Mouse (Mus musculus) limb, embryonic 11.5 days (tissue): ENCODE data around the gene Eif2b2. TPM values are rescaled to one million over a fixed set of nuclear protein-coding genes. Genes with fewer than 3 reads are reported as not detected.

Source experiments
- ATAC-seq: fragments of 200-750 bp; cut with Nextera tagmentation; 2 replicates; pipeline ENCODE4 v1.8.0; 2017; ENCODE audit warnings: low read depth; ENCODE audit not compliant: insufficient number of reproducible peaks, low FRiP score, low TSS enrichment
- DNase-seq: peaks from one replicate; pipeline ENCODE4 v3.0.0-alpha.2; 2015; ENCODE audit warnings: low spot score
- H3K27ac ChIP-seq: fragments of 300-500 bp; sonication (generic); replicated peaks from 2 replicates; pipeline ENCODE4 v1.5.1; 2014; ENCODE audit warnings: low read depth, mild to moderate bottlenecking, low read length
- H3K27me3 ChIP-seq: fragments of 300-500 bp; sonication (generic); 2 replicates; pipeline ENCODE4 v1.6.1; 2014; ENCODE audit warnings: mild to moderate bottlenecking, low read length, mixed read lengths; ENCODE audit not compliant: control insufficient read depth, insufficient read depth
- H3K36me3 ChIP-seq: fragments of 300-500 bp; sonication (generic); 2 replicates; pipeline ENCODE4 v1.6.1; 2014; ENCODE audit warnings: mild to moderate bottlenecking, low read length, moderate library complexity, mixed read lengths; ENCODE audit not compliant: control insufficient read depth, insufficient read depth
- H3K4me1 ChIP-seq: fragments of 300-500 bp; sonication (generic); 2 replicates; pipeline ENCODE4 v1.6.1; 2014; ENCODE audit warnings: low read length, mixed read lengths; ENCODE audit not compliant: control insufficient read depth, insufficient read depth
- H3K4me2 ChIP-seq: fragments of 300-500 bp; sonication (generic); 2 replicates; pipeline ENCODE4 v1.6.1; 2014; ENCODE audit warnings: low read depth, mild to moderate bottlenecking, moderate library complexity; ENCODE audit not compliant: severe bottlenecking
- H3K4me3 ChIP-seq: fragments of 300-500 bp; sonication (generic); 2 replicates; pipeline ENCODE4 v1.5.1; 2014; ENCODE audit warnings: low read depth, low read length
- H3K9ac ChIP-seq: fragments of 300-500 bp; sonication (generic); 2 replicates; pipeline ENCODE4 v1.6.1; 2014; ENCODE audit warnings: mild to moderate bottlenecking, low read length
- H3K9me3 ChIP-seq: fragments of 300-500 bp; sonication (generic); 2 replicates; pipeline ENCODE4 v1.6.1; 2016; ENCODE audit warnings: low read length; ENCODE audit not compliant: control insufficient read depth
- WGBS: fragments of 180-500 bp; shearing (Covaris S2); extraction: QIAGEN DNeasy Blood & Tissue Kit; methylation state at CpG from one replicate; pipeline ENCODE4 v1.1.7; 2014; 5-methylcytosine and 5-hydroxymethylcytosine counted together
- polyA plus RNA-seq: library from polyadenylated mRNA; unstranded; fragments of >200 nt; fragmentation: Nextera tagmentation; extraction: Ambion mirVana; gene quantifications from 2 replicates; pipeline ENCODE4 v1.2.1, GENCODE M21; 2014

Eif2b2 gene
- polyA plus RNA-seq, 1 experiment from 2014 or later = 103 TPM

DNA sequence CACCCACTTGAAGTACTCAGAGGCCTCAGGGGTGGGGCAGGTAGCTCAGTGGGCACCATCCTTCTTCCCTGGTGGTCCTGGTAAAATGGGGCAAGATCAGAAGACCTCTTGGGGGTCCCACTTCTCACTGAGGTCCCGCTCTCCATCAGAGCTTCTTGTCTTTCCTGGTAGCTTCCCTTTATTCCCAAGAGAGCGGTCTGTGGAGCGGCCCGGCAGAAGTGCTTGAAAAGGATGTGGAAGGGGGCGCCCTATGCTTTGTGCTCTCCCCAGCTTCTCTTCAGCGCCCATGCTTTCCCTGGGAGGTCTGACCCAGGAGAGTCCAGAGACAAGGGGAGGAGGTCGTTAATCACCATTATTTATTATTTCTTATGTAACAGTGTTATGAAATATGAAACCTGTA is 21.9 kb upstream of the Eif2b2 start:
- DNase-seq = peak; percentile 25
- peak overlapping the region; percentile 18; the same call in 1 of the 2 replicates for H3K4me2 ChIP-seq
- ATAC-seq = no peak
- H3K27ac ChIP-seq = no peak overlapping the region
- no peaks in the 10 kb centered on the region for H3K27me3 ChIP-seq
- 60% methylated on average over 7 of the region's 7 CpGs for WGBS
- peaks cover 42% of the 10 kb centered on the region for H3K4me1 ChIP-seq
- H3K9me3 ChIP-seq = no peaks in the 10 kb centered on the region
- H3K9ac ChIP-seq = no peak overlapping the region
- H3K4me3 ChIP-seq = no peak overlapping the region
- H3K36me3 ChIP-seq = no peaks in the 10 kb centered on the region

DNA sequence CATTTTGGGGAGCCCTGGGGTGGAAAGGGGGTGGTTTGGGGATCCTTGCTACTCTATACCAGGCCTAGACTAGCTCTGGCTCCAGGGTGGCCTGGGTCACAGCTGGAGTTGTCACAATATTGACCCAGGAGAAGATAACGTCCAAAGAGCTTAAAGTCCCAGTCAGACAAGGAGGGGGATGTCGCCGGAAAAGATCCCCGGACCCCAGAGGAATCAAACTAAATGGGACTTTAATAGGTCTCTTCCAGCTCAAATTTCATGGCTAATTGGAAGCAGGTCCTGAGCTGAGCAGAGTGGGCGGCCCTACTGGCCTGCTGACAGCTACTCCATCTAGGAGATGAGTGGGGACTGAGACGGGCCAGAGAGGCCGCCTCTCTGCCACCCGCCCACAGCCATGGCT is 21.3 kb upstream of the Eif2b2 start:
- Histone ChIP-seq H3K4me1 (peaks cover 38% of the 10 kb centered on the region), H3K27ac (no peak overlapping the region), H3K9ac (no peak overlapping the region), H3K27me3 (no peaks in the 10 kb centered on the region), H3K36me3 (no peaks in the 10 kb centered on the region), H3K4me2 (peak overlapping the region; percentile 18; the same call in 1 of the 2 replicates), H3K9me3 (no peaks in the 10 kb centered on the region), H3K4me3 (no peak overlapping the region)
- DNase-seq (peak; percentile 69), ATAC-seq (0 out of 2 replicates have a peak, but pooled peaks have one; percentile 32)
- 5% methylated on average over 8 of the region's 8 CpGs for WGBS

- no peak overlapping the region for H3K27ac ChIP-seq
- H3K4me1 ChIP-seq = peaks cover 38% of the 10 kb centered on the region
- no peak overlapping the region for H3K9ac ChIP-seq
- DNase-seq (no peak), ATAC-seq (no peak)
- no peak overlapping the region for H3K4me2 ChIP-seq
- no peak overlapping the region for H3K4me3 ChIP-seq
- no peaks in the 10 kb centered on the region for H3K36me3 ChIP-seq
- 81% methylated on average over 1 of the region's 1 CpGs for WGBS
- no peaks in the 10 kb centered on the region for H3K9me3 ChIP-seq
- no peaks in the 10 kb centered on the region for H3K27me3 ChIP-seq
Measured at GRCm38 (mm10) chr12:85199954-85200353, 19.3 kb upstream of the Eif2b2 start.

- peak overlapping the region; percentile 31 for H3K4me2 ChIP-seq
- H3K36me3 ChIP-seq = no peaks in the 10 kb centered on the region
- peak overlapping the region; percentile 76 for H3K27ac ChIP-seq
- no peak overlapping the region for H3K4me3 ChIP-seq
- peaks cover 37% of the 10 kb centered on the region for H3K4me1 ChIP-seq
- WGBS = 15% methylated on average over 24 of the region's 24 CpGs
- H3K9me3 ChIP-seq = no peaks in the 10 kb centered on the region
- peak overlapping the region; percentile 39; the same call in 1 of the 2 replicates for H3K9ac ChIP-seq
- H3K27me3 ChIP-seq = no peaks in the 10 kb centered on the region
- peak; percentile 48 for ATAC-seq
- peak; percentile 70 for DNase-seq
Measured at GRCm38 (mm10) chr12:85200929-85201829, 18.1 kb upstream of the Eif2b2 start.

DNA sequence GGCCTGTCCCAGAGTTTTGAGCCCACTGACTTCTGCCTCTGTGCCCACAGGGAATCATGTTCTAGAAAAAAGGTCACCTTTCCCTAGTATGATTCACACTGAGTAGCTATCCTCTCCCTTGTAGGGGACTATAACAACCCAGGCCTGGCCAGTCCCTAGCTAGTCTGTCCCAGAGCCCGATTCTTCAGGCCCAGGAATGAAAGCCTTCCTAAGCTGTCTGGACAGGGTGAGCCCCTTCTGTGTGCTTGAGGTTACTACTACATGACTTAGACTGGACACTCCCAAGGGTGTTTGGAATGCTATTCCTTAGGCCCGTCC is 17.5 kb upstream of the Eif2b2 start:
- DNase-seq = no peak
- no peak overlapping the region for H3K9ac ChIP-seq
- WGBS = 85% methylated on average over 2 of the region's 2 CpGs
- no peak overlapping the region; the same call in 1 of the 2 replicates for H3K4me2 ChIP-seq
- no peaks in the 10 kb centered on the region for H3K36me3 ChIP-seq
- H3K27ac ChIP-seq = peak overlapping the region; percentile 76; the same call in 1 of the 2 replicates
- no peak for ATAC-seq
- peaks cover 32% of the 10 kb centered on the region for H3K4me1 ChIP-seq
- H3K9me3 ChIP-seq = no peaks in the 10 kb centered on the region
- H3K4me3 ChIP-seq = no peak overlapping the region
- no peaks in the 10 kb centered on the region for H3K27me3 ChIP-seq

DNA sequence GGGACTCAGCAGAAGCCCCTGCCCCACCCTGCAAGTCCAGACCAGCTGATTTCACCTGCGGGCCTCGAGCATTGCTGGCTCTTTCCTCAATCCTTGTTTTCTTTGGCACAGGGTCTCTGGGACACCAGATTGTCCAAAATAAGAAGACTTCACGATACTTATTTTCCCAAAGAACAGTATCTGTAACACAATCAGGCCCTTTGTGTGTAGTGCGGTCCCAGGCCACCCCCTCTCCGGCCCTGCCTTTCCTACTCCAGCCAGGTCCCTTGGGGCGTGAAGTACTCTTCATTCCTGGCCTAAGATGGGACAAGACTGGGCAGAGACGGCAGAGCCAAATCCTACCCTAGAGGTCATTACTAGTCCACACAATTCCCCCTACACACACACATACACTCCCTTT is 17.1 kb upstream of the Eif2b2 start:
- DNase-seq (no peak), ATAC-seq (no peak)
- H3K27ac ChIP-seq = peak overlapping the region; percentile 76; the same call in 1 of the 2 replicates
- peaks cover 30% of the 10 kb centered on the region for H3K4me1 ChIP-seq
- no peaks in the 10 kb centered on the region for H3K9me3 ChIP-seq
- no peak overlapping the region for H3K9ac ChIP-seq
- H3K36me3 ChIP-seq = no peaks in the 10 kb centered on the region
- H3K27me3 ChIP-seq = no peaks in the 10 kb centered on the region
- H3K4me3 ChIP-seq = no peak overlapping the region
- H3K4me2 ChIP-seq = no peak overlapping the region
- WGBS = 86% methylated on average over 7 of the region's 7 CpGs

- ATAC-seq (no peak), DNase-seq (no peak)
- Histone ChIP-seq H3K4me1 (peaks cover 17% of the 10 kb centered on the region), H3K36me3 (no peaks in the 10 kb centered on the region), H3K27me3 (no peaks in the 10 kb centered on the region), H3K27ac (no peak overlapping the region), H3K9ac (no peak overlapping the region), H3K9me3 (no peaks in the 10 kb centered on the region), H3K4me2 (no peak overlapping the region), H3K4me3 (no peak overlapping the region)
- 85% methylated on average over 5 of the region's 5 CpGs for WGBS
Measured at GRCm38 (mm10) chr12:85203699-85204098, 15.6 kb upstream of the Eif2b2 start.

DNA sequence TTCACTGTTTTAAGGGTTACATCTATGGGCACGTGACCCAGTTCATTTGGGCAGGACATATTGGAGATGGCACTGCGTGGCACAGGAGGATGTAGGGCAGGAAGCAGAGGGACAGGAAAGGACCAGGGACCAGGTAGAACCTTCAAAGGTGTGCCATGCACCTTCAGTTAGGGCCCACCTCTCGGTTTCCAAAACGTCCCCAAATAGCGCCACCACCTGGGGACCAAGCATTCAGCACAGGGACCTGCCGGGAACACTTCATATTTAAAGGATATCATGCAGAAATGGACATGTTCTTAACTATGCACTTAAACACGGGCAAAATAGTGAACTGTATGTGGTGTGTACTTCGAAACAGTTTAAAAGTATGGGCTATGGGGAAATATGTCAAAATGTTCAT is 15.2 kb upstream of the Eif2b2 start:
- no peak overlapping the region for H3K4me3 ChIP-seq
- DNase-seq (no peak), ATAC-seq (no peak)
- H3K27ac ChIP-seq = no peak overlapping the region
- WGBS = 56% methylated on average over 8 of the region's 8 CpGs
- H3K36me3 ChIP-seq = no peaks in the 10 kb centered on the region
- no peak overlapping the region for H3K4me2 ChIP-seq
- H3K9ac ChIP-seq = no peak overlapping the region
- no peaks in the 10 kb centered on the region for H3K27me3 ChIP-seq
- H3K4me1 ChIP-seq = peaks cover 17% of the 10 kb centered on the region
- no peaks in the 10 kb centered on the region for H3K9me3 ChIP-seq
